Mouse (Mus musculus): ENCODE measurements around the gene Metrn. TPM values are rescaled to one million over a fixed set of nuclear protein-coding genes. Genes with fewer than 3 reads are reported as not detected.

Metrn gene
- total RNA-seq (2021) (10 to 100 TPM; 16.8 to 33.1 TPM), polyA plus RNA-seq (2012; rRNA removed) (121 and 176 TPM in 2 replicates)
- long read RNA-seq, transcript Metrn-202 (4 exons, 2,751 nt): major isoform, 15 of 26 reads
- long read RNA-seq, partial matches to known transcripts: 1 of 26 reads
- long read RNA-seq, other reads (novel, unspliced or antisense): 6 of 26 reads

DNA sequence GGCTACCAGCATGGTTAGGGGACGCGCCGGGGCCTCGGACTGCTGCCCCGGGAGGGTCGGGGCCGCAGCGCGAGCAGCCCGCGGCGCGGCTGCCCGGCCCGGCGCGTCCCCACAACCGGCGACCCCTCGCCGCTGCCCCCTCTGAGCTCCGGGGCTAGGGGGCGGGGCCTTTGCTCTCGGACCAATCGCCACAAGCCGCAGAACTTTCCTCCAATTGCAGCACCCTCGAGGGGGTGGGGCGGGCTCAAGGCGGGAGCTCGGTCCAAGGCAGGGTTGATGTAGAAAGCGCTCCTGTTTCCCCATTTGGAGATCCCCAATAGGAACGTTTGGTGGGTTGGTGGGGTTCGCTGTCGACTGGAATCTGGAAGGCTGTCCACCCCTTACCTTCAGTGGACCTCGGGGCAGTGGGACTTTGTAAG, at the start of gene Metrn:
Gene Metrn, minus strand, starts transcription at position 186 of the 419 bp plus-strand sequence.
- DNase-seq: peak; percentile 95

- peak; percentile 97 for DNase-seq
Measured at GRCm38 (mm10) chr17:25844396-25844901, 47.5 kb upstream of the Metrn start, which contains the start of gene Rhot2. Gene Rhot2, minus strand, starts transcription at chr17:25844851.

- peak; percentile 55 for DNase-seq
Measured at GRCm38 (mm10) chr17:25843636-25844395, 46.9 kb upstream of the Metrn start.

GRCm38 (mm10) chr17:25843122-25843521, 46.2 kb upstream of the Metrn start:
- DNase-seq: no peak

- DNase-seq: no peak
Measured at GRCm38 (mm10) chr17:25842509-25842908, 45.6 kb upstream of the Metrn start.

GRCm38 (mm10) chr17:25841117-25841880, 44.4 kb upstream of the Metrn start, which contains the start of gene Gm20683:
Gene Gm20683, minus strand, starts transcription at chr17:25841763.
- no peak for DNase-seq

DNA sequence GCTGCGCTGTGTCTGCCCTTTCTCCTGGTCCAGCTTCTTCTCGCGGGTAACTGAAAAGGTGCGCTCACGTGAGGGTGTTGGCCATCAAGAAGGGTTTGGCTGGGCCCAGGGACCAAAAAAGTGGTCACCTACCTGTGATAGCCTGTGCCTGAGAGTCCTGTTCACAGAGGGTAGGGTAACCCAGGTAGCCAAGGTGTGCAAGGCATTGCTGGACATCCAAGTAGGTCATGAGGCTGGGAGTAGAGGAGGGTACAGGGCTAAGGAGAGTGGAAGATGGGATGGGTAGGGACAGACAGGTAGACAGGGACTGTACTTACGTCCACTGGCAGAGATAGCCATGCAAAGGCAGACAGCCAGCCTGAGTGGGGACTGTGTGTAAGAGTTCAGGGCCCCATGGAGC, 43.6 kb upstream of the Metrn start:
- DNase-seq: no peak

- DNase-seq: no peak
Measured at GRCm38 (mm10) chr17:25839455-25840235, 42.7 kb upstream of the Metrn start.

GRCm38 (mm10) chr17:25838904-25839303, 42.0 kb upstream of the Metrn start:
- no peak for DNase-seq

DNA sequence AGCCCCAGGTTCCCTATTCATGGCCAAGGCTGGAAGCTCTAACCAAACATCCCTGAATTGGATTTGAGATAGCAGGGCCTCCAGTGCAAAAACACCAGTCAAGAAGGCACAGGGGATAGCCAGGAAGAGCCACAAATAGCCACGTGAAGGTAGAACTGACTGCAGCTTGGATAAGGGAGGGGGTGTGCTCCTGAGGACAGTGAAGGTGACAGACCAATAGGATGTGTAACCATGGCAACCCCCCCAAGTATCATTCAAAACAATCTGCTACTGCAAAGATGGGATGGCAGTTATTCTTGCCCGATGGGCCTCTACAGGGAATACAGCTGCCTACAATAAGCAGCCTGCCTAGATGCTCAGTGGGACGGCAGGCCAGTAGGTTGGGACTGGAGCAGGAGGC, 40.6 kb upstream of the Metrn start:
- no peak for DNase-seq

DNA sequence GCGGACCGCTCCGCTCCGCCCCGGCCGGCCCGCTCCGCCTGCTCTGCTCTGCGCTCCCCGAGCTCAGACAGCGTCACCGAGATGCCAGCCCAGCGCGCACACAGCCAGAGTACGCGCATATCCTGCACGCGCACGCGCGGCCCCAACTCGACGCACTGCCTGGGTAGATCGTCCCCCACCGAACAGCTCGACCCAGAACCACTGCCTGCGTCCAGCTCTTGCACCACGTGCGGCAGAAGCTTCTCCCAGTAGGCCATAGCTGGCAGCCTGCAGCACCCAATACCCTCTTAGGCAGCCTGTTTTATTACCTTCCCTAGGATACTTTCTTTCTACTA, 40.1 kb upstream of the Metrn start, which contains the start of gene Rhbdl1:
Gene Rhbdl1, minus strand, starts transcription at position 220 of the 335 bp plus-strand sequence.
- peak; percentile 93 for DNase-seq

DNA sequence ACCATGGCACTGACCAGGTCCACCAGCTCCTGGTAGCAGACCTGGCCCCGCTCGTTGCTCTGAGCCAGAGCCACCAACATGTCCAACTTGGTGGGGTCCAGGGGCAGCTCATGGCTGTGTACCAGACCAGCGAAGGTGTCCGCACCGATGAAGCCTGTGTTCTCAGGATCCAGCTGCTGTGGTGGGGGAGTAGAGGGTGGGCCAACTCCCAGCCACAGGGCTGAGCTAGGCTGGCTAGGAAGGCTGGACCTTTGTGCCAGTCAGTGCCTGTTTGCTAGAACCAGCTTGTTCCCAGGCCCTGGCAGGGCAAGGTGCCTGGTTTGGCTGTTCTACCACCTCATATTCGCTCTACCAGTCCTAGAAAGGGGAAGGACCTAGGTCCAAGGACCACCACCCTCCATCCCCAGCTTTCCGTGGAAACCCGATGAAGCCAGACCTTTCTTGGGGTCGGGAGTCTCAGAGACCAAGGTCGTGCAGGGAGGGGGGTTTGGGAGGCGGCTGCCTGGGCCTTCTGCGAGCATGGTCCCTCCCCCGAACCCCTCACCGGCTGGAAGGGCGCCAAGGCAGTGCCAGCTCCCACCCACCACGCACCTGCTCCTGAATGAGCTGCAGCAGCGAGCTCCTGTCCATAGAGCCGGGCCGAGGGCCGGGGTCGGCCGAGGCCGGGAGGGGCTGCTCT, 39.6 kb upstream of the Metrn start:
- DNase-seq: no peak

GRCm38 (mm10) chr17:25835816-25836215, 38.9 kb upstream of the Metrn start:
- DNase-seq: peak; percentile 42

DNA sequence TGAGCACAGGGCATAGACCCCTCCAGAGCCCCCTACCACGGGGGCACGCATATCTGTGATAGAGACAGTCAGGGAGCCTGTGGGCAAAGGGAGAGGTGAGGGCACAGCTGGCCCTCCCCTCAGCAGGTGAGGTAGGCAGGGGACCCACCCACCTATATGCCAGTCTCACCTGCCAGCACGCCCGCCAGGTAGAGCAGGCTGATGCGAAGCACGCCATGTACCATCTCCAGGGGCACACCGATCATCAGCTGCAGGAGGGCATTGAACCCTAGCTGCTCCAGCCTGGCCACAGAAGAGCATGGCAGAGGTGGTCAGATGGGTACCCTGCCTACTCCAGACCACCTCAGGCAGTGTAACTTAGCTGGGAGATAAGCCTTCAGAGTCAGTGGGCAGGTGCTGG, 38.4 kb upstream of the Metrn start:
- DNase-seq: no peak

DNA sequence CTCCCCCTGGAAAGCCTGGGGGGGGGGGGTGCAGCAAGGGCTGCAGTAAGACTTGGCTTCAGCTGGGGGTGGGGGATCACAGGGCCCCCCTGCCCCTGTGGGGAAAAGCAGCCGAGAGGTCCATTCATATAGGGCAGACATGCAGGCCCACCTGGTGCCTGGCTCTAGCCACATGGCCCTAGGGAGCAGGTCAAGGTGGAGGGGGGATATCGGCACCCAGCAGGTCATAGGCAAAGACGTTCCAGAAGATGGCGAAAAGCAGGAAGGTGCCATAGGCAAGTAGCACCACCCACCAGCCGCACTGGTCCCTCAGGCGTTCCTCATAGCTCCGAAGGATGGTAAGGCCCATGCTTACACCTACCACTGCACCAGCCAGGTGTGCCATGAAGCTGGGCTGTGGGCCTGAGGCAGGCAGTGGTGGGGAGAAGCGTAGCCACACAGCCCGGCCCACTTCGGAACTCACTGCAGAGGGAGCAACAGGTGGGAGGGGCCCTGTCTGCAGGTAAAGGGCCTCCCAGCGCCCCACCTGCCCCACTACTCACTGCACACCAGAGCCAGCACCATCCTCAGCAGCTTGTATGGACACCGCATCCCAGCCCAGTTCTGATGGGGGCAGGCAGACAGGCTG, 37.8 kb upstream of the Metrn start:
- no peak for DNase-seq

- peak; percentile 68 for DNase-seq
Measured at GRCm38 (mm10) chr17:25833961-25834594, 37.1 kb upstream of the Metrn start.

GRCm38 (mm10) chr17:25833291-25833663, 36.3 kb upstream of the Metrn start, which contains the start of gene Stub1:
Gene Stub1, minus strand, starts transcription at chr17:25833404.
- DNase-seq: peak; percentile 97

- DNase-seq: peak; percentile 100
Measured at GRCm38 (mm10) chr17:25832436-25833290, 35.7 kb upstream of the Metrn start.

All from adrenal gland, adult 2 months (tissue).